28 mouse cellular contexts compared by ENCODE assay signal in genomic region chr5:86244880-86245279, GRCm38 (mm10). TPM values are rescaled to one million over a fixed set of nuclear protein-coding genes. Genes with fewer than 3 reads are reported as not detected.
DNase-seq lines count a peak whose midpoint lies in the region; ATAC-seq and TF ChIP-seq lines count a peak whose summit lies in the region.
"Had no signal": no experiment of that assay in that cellular context is flagged by ENCODE, and none has a peak within 500 bp of the region (broad histone marks: within the 10 kb centered on the region; RNA-seq: fewer than 3 reads in every experiment).

No protein-coding gene starts in this region.

- no peaks in the 10 kb centered on the region for H3K36me3 ChIP-seq in myocyte (ENCODE audit: control insufficient read depth, insufficient read depth)
- H3K36me3 ChIP-seq: embryonic facial prominence, embryonic 13.5 days; forebrain, embryonic 10.5 days; heart, embryonic 10.5 days; hindbrain, embryonic 12.5 days had no signal

- intact Hi-C loops in heart, postnatal 10 days (cut with DNase I): no loop called here

- no peak overlapping the region for H3K4me3 ChIP-seq in myocyte
- H3K4me3 ChIP-seq: embryonic facial prominence, embryonic 13.5 days; forebrain, embryonic 10.5 days; heart, embryonic 10.5 days; hindbrain, embryonic 12.5 days had no signal

- no peaks in the 10 kb centered on the region for H3K79me2 ChIP-seq in myocyte (ENCODE audit: control insufficient read depth, insufficient read depth)

- H3K4me2 ChIP-seq in myocyte (ENCODE audit: low read depth): peak overlapping the region; percentile 43
- H3K4me2 ChIP-seq: embryonic facial prominence, embryonic 13.5 days; hindbrain, embryonic 12.5 days had no signal

- DNase-seq in lung, postnatal 36 days: peak; percentile 2
- no peak for DNase-seq in lung, postnatal 14 days
- peak; percentile 88 for DNase-seq in Muller cell, postnatal 12 days (ENCODE audit: inconsistent ontology term)
- DNase-seq in heart, postnatal 10 days: no peak
- DNase-seq in ovary, adult 18-20 months (ENCODE audit: low spot score): no peak
- no peak for DNase-seq in adrenal gland, postnatal 10 days
- DNase-seq: adrenal gland, postnatal 25 days; cerebellum, adult 2 months; cerebellum, postnatal 14 days; gastrocnemius, postnatal 36 days; heart, adult 18-20 months; kidney, adult 11 months; kidney, adult 9 months had no signal

- H3ac ChIP-seq in myocyte (ENCODE audit: control insufficient read depth, insufficient read length): no peak overlapping the region

- TF ChIP-seq POLR2A in myocyte (IDR thresholded peaks at IDR 0.05; ENCODE audit: insufficient read length, low read depth): no peak

- 0 out of 2 replicates have a peak, but pooled peaks have one; percentile 22 for ATAC-seq in common myeloid progenitor, adult 5-6 weeks (replicated peaks; ENCODE audit: low read depth, poor library complexity, severe bottlenecking)
- ATAC-seq: CD4-positive, CD25-positive, alpha-beta regulatory T cell, adult 4 months; forebrain, embryonic 14.5 days; hindbrain, embryonic 16.5 days; inflammation-experienced regulatory T-cells, adult 6 months had no signal

- no peaks in the 10 kb centered on the region for H3K27me3 ChIP-seq in myocyte (ENCODE audit: control insufficient read depth, insufficient read depth, insufficient read length)
- H3K27me3 ChIP-seq: embryonic facial prominence, embryonic 13.5 days; hindbrain, embryonic 12.5 days had no signal

TF ChIP-seq in myocyte, 11 proteins besides CTCF, POLR2A, EP300 and RAD21:
- TF ChIP-seq REST (IDR thresholded peaks at IDR 0.05; ENCODE audit: insufficient read depth, insufficient read length): no peak
- no peak for TF ChIP-seq TCF3 (IDR thresholded peaks at IDR 0.05; ENCODE audit: insufficient read length, low read depth)
- TF ChIP-seq POLR2AphosphoS2 (IDR thresholded peaks at IDR 0.05; ENCODE audit: insufficient read length, low read depth): no peak
- TF ChIP-seq TCF12 (IDR thresholded peaks at IDR 0.05; ENCODE audit: insufficient read depth, poor library complexity, severe bottlenecking): no peak
- no peak for TF ChIP-seq SRF (IDR thresholded peaks at IDR 0.05; ENCODE audit: control insufficient read depth, insufficient read length, low read depth)
- TF ChIP-seq MYOG (IDR thresholded peaks at IDR 0.05; ENCODE audit: control insufficient read depth in 1 of 3, insufficient read depth in 1 of 3, insufficient read length in 2 of 3, low read depth in 2 of 3): peak in 1 of 3 experiments; percentile 7
- no peak for TF ChIP-seq E2F4 (IDR thresholded peaks at IDR 0.05; ENCODE audit: insufficient read depth)
- no peak for TF ChIP-seq CEBPB (IDR thresholded peaks at IDR 0.05; ENCODE audit: insufficient read depth, poor library complexity, severe bottlenecking)
- peak in 1 of 3 experiments; percentile 21 for TF ChIP-seq MYOD1 (IDR thresholded peaks at IDR 0.05; ENCODE audit: control insufficient read depth in 1 of 3, insufficient read length in 2 of 3, low read depth in 2 of 3)
- TF ChIP-seq MAX (IDR thresholded peaks at IDR 0.05; ENCODE audit: low read depth): no peak
- no peak for TF ChIP-seq USF1 (IDR thresholded peaks at IDR 0.05; ENCODE audit: low read depth)
TF ChIP-seq in myocyte: peak in this region for 2.

RNA-seq across cellular contexts. Expression of gene Tmprss11c, which starts 44.2 kb away (rescaled TPM):
- total RNA-seq in common myeloid progenitor, adult 5-6 weeks (2017): not detected in 2 replicates
- not detected for polyA plus RNA-seq in myocyte (2012; fragmentation: generic; extraction: Trizol)
- total RNA-seq in heart, postnatal 10 days (2021): not detected
- total RNA-seq in adrenal gland, postnatal 10 days (2021): not detected
- total RNA-seq: adrenal gland, postnatal 25 days; gastrocnemius, adult 8-10 months; gastrocnemius, postnatal 36 days; heart, adult 18-20 months; heart, postnatal 25 days; MEL had no signal
- polyA plus RNA-seq: CD4-positive, CD25-positive, alpha-beta regulatory T cell, adult 4 months; cerebellum, adult 2 months; cortical plate, adult 2 months; embryonic facial prominence, embryonic 13.5 days; forebrain, embryonic 10.5 days; forebrain, embryonic 14.5 days; heart, embryonic 10.5 days; heart, embryonic 14.5 days; hindbrain, embryonic 12.5 days; hindbrain, embryonic 16.5 days; inflammation-experienced regulatory T-cells, adult 6 months had no signal

RNA-seq across cellular contexts. Expression of gene Gnrhr, which starts 47.2 kb away (rescaled TPM):
- total RNA-seq in common myeloid progenitor, adult 5-6 weeks (2017): not detected in 2 replicates
- not detected for polyA plus RNA-seq in myocyte (2012; fragmentation: generic; extraction: Trizol)
- under 1 TPM in 1 of 2 experiments, not detected in 1; 0.24 TPM for total RNA-seq in heart, postnatal 10 days (2021)
- total RNA-seq in adrenal gland, postnatal 10 days (2021): under 1 TPM; 0.12 to 0.30 TPM
- total RNA-seq: gastrocnemius, adult 8-10 months; gastrocnemius, postnatal 36 days; MEL had no signal
- polyA plus RNA-seq: CD4-positive, CD25-positive, alpha-beta regulatory T cell, adult 4 months; cerebellum, adult 2 months; cortical plate, adult 2 months; embryonic facial prominence, embryonic 13.5 days; forebrain, embryonic 10.5 days; forebrain, embryonic 14.5 days; heart, embryonic 10.5 days; heart, embryonic 14.5 days; hindbrain, embryonic 12.5 days; hindbrain, embryonic 16.5 days had no signal

Comparison
In these comparisons a context has a peak if more than half of its experiments do, and no peak if none do; other contexts are left out.
1. DNase-seq: peak in lung, postnatal 36 days (single experiment) and Muller cell, postnatal 12 days (single experiment); none in lung, postnatal 14 days (single experiment), heart, postnatal 10 days (0 of 2), ovary, adult 18-20 months (single experiment) and adrenal gland, postnatal 10 days (single experiment).